Mouse (Mus musculus) megakaryocyte, embryonic 14.5 days (primary cell): ENCODE results near the gene Cdc14a. TPM values are rescaled to one million over a fixed set of nuclear protein-coding genes. Genes with fewer than 3 reads are reported as not detected.
A peak's percentile ranks its signal among the peaks of the same experiment; 100 is the strongest.
"Not testable (repeated sequence)": the region's sequence is repeated elsewhere in the genome, so short reads cannot be mapped to it uniquely, and the experiment has no call there.

Experiments used
- H3K27me3 ChIP-seq: replicated peaks from 2 replicates; pipeline ENCODE3; 2012; ENCODE audit warnings: inconsistent platforms
- H3K36me3 ChIP-seq: replicated peaks from 2 replicates; pipeline ENCODE3; 2012; ENCODE audit warnings: low read length, inconsistent platforms, mixed read lengths
- H3K4me1 ChIP-seq: 2 replicates; pipeline ENCODE4 v1.6.1; 2012; ENCODE audit warnings: inconsistent platforms
- H3K4me3 ChIP-seq: replicated peaks from 2 replicates; pipeline ENCODE3; 2012; ENCODE audit warnings: moderate library complexity, mild to moderate bottlenecking, inconsistent platforms
- H3K9me3 ChIP-seq: 2 replicates; pipeline ENCODE4 v1.6.1; 2012; ENCODE audit warnings: inconsistent platforms
- FLI1 ChIP-seq: IDR thresholded peaks from 2 replicates; pipeline ENCODE4 v1.6.1; 2012; ENCODE audit warnings: low read length, inconsistent platforms, mixed read lengths
- GATA1 ChIP-seq: IDR thresholded peaks from 3 replicates; pipeline ENCODE4 v1.6.1; 2012; ENCODE audit warnings: mixed read lengths, low read length, inconsistent platforms, borderline replicate concordance
- polyA plus RNA-seq: library from polyadenylated mRNA; stranded (reverse); fragments of >175 nt; gene quantifications from 2 replicates; pipeline ENCODE4 v1.2.3, GENCODE M21; 2012; ENCODE audit warnings: low replicate concordance; ENCODE audit not compliant: insufficient read depth

Gene Cdc14a
- polyA plus RNA-seq, 1 experiment: 0.91 TPM

- Histone ChIP-seq H3K27me3 (no peaks in the 10 kb centered on the region), H3K36me3 (peaks cover 44% of the 10 kb centered on the region), H3K4me1 (peaks cover 19% of the 10 kb centered on the region), H3K4me3 (no peak overlapping the region), H3K9me3 (no peaks in the 10 kb centered on the region)
- no peak for TF ChIP-seq FLI1
- TF ChIP-seq GATA1: no peak
These were observed 68.6 kb downstream of the Cdc14a start for GRCm38 (mm10) chr3:116355026-116355788.

DNA sequence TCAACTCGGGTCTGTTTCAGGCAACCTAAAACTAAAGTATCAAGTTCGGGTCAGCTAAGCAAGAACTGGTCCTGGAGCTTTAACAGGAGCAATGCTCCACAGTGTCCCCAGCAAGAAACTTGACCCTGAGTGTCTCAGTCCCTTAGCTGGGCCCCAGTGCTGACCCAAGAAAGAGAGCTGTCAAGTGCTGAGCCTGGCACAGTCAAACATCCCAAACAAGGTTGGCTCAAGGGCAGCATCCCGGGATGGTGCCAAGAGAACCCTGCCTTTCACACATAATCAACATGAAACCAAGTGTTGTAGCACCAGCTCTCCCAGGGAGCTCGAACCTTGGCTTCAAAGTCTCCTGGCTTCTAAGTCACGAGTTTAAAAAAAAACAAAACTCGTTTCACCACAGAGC, 71.3 kb downstream of the Cdc14a start:
- no peaks in the 10 kb centered on the region for H3K27me3 ChIP-seq
- no peaks in the 10 kb centered on the region for H3K9me3 ChIP-seq
- H3K36me3 ChIP-seq: peaks cover 31% of the 10 kb centered on the region
- H3K4me1 ChIP-seq: peaks cover 18% of the 10 kb centered on the region
- no peak for TF ChIP-seq FLI1
- no peak for TF ChIP-seq GATA1
- no peak overlapping the region for H3K4me3 ChIP-seq

GRCm38 (mm10) chr3:116350389-116350967, 73.4 kb downstream of the Cdc14a start:
- peaks cover 6% of the 10 kb centered on the region for H3K4me1 ChIP-seq
- no peaks in the 10 kb centered on the region for H3K9me3 ChIP-seq
- no peak overlapping the region for H3K4me3 ChIP-seq
- TF ChIP-seq FLI1: no peak
- H3K36me3 ChIP-seq: peaks cover 41% of the 10 kb centered on the region
- no peaks in the 10 kb centered on the region for H3K27me3 ChIP-seq

DNA sequence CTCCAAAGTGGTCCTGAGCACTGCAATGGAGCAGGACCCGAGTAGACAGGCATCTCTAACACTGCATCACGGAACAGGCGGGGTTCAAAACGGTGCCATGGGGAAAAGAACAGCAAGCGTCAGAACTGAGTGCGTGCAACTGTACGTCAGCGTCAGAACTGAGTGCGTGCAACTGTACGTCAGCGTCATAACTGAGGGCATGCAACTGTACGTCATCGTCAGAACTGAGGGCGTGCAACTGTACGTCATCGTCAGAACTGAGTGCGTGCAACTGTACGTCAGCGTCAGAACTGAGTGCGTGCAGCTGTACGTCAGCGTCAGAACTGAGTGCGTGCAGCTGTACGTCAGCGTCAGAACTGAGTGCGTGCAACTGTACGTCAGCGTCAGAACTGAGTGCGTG, 76.3 kb downstream of the Cdc14a start:
- not testable (repeated sequence) for H3K4me1 ChIP-seq, H3K9me3 ChIP-seq, H3K4me3 ChIP-seq, H3K27me3 ChIP-seq
- peaks cover 54% of the 10 kb centered on the region for H3K36me3 ChIP-seq

GRCm38 (mm10) chr3:116345245-116345644, 78.6 kb downstream of the Cdc14a start:
- H3K36me3 ChIP-seq: peaks cover 45% of the 10 kb centered on the region
- H3K9me3 ChIP-seq: no peaks in the 10 kb centered on the region
- H3K4me3 ChIP-seq: no peak overlapping the region
- TF ChIP-seq FLI1: no peak
- no peak for TF ChIP-seq GATA1
- H3K4me1 ChIP-seq: peaks cover 12% of the 10 kb centered on the region
- H3K27me3 ChIP-seq: no peaks in the 10 kb centered on the region

GRCm38 (mm10) chr3:116342251-116342650, 81.6 kb downstream of the Cdc14a start:
- Histone ChIP-seq H3K4me1 (peaks cover 20% of the 10 kb centered on the region), H3K27me3 (no peaks in the 10 kb centered on the region), H3K4me3 (no peak overlapping the region), H3K36me3 (peaks cover 52% of the 10 kb centered on the region), H3K9me3 (no peaks in the 10 kb centered on the region)
- no peak for TF ChIP-seq GATA1
- no peak for TF ChIP-seq FLI1

GRCm38 (mm10) chr3:116340950-116341624, 82.7 kb downstream of the Cdc14a start:
- Histone ChIP-seq H3K9me3 (no peaks in the 10 kb centered on the region), H3K27me3 (no peaks in the 10 kb centered on the region), H3K36me3 (peaks cover 51% of the 10 kb centered on the region), H3K4me1 (peaks cover 20% of the 10 kb centered on the region), H3K4me3 (peak overlapping the region; percentile 33)
- TF ChIP-seq FLI1 (no peak), GATA1 (no peak)

DNA sequence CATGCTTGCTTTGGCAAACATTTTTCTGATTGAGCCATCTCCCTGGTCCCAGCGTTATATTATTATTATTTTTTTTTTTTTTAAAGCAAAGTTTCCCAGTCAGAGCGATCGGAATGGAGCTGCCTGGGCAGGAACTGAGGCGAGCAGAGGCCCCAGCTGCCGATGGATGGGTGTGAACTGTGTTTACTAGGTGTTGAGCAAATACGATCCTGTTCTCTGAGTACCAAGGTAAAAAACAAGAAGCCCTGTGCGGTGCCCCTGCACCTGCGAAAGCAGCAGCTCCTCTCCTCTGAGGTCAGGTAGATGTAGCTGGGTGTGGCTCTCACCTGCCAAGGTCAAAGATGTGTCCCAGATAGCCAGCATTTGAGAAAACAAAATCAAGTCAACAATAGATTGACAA, 83.6 kb downstream of the Cdc14a start:
- no peak for TF ChIP-seq GATA1
- TF ChIP-seq FLI1: no peak

DNA sequence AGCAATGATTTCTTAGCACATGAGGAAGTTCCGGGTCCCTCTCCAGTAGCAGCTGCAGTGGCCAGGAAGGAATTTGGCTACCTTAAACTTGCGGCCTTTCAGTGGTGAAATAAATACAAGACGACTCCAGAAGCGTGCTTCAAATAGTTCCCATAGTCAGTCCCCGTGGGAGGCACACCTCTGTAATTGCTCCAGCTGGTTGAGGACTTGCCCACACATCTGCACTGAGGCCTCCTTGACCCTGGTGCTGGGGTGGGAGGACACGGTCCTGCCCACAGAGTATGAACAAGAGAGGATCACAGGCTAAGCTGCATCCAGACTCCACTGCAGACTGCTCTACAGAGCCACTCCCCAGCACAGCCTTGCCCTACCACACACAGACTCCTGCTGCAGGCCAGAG, 85.2 kb downstream of the Cdc14a start:
- Histone ChIP-seq H3K4me1 (peaks cover 20% of the 10 kb centered on the region), H3K9me3 (no peaks in the 10 kb centered on the region), H3K4me3 (no peak overlapping the region), H3K36me3 (peaks cover 33% of the 10 kb centered on the region), H3K27me3 (no peaks in the 10 kb centered on the region)
- no peak for TF ChIP-seq GATA1
- TF ChIP-seq FLI1: no peak

More for the DNA sequence above, 83.6 kb downstream of the Cdc14a start:
- Histone ChIP-seq H3K4me3 (no peak overlapping the region), H3K4me1 (peaks cover 20% of the 10 kb centered on the region), H3K9me3 (no peaks in the 10 kb centered on the region), H3K27me3 (no peaks in the 10 kb centered on the region), H3K36me3 (peaks cover 43% of the 10 kb centered on the region)

- no peaks in the 10 kb centered on the region for H3K27me3 ChIP-seq
- no peak overlapping the region for H3K4me3 ChIP-seq
- H3K36me3 ChIP-seq: peaks cover 26% of the 10 kb centered on the region
- no peaks in the 10 kb centered on the region for H3K9me3 ChIP-seq
- TF ChIP-seq GATA1 (no peak), FLI1 (no peak)
- H3K4me1 ChIP-seq: peaks cover 20% of the 10 kb centered on the region
These were observed 86.0 kb downstream of the Cdc14a start for GRCm38 (mm10) chr3:116337840-116338239.
